Mouse (Mus musculus) bone marrow macrophage, adult 2 months (primary cell): ENCODE measurements around the gene Rbpj. TPM values are rescaled to one million over a fixed set of nuclear protein-coding genes. Genes with fewer than 3 reads are reported as not detected.

Source experiments
- H3K27ac ChIP-seq: 2 replicates; pipeline ENCODE4 v1.5.1; 2012; ENCODE audit warnings: low read depth, low read length; ENCODE audit not compliant: insufficient read depth
- H3K4me1 ChIP-seq: 2 replicates; pipeline ENCODE4 v1.6.1; 2012; ENCODE audit warnings: low read length; ENCODE audit not compliant: control insufficient read depth, insufficient read depth
- H3K4me3 ChIP-seq: 2 replicates; pipeline ENCODE4 v1.5.1; 2012; ENCODE audit warnings: mild to moderate bottlenecking, low read length, moderate library complexity; ENCODE audit not compliant: insufficient read depth
- CTCF ChIP-seq: IDR thresholded peaks from 2 replicates; pipeline ENCODE4 v1.5.1; 2012; ENCODE audit warnings: low read depth, mild to moderate bottlenecking, low read length, moderate library complexity
- POLR2A ChIP-seq: IDR thresholded peaks from 2 replicates; pipeline ENCODE4 v1.6.1; 2012; ENCODE audit warnings: mild to moderate bottlenecking, low read depth, low read length, borderline replicate concordance
- polyA plus RNA-seq: library from polyadenylated mRNA; stranded (reverse); fragments of >200 nt; gene quantifications from 2 replicates; pipeline ENCODE4 v1.2.4, GENCODE M21; 2012; ENCODE audit not compliant: missing spikeins, insufficient read depth, insufficient read length

Gene Rbpj
- polyA plus RNA-seq, 1 experiment, result 136 TPM

DNA sequence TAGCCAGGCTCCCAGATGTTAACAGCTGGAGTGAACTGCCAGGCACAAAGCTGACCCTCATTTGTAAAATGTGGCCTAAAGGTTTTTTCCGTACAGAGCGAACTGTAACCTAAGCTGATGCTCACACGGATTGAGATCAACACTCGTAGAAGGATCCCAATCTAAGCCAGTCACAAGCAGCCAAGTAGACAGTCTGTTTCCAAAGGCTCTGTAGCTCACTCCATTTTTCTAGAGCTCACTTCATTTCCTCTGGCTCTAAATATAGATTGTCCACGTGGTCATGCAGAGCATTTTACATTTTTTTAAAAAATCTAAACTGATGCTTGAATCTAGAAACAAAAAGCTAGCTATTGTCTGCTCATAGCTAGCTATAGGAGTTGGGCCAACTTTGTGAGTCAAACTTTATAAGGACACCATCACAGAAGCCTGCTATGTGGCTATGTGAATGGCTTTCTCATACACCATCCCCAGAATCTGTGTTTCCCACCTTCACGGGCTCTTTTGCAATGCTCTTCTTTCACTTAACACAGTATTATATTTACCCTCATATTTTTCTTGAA lies 19.2 kb downstream of the Rbpj start:
- peak overlapping the region; percentile 41 for H3K27ac ChIP-seq
- H3K4me1 ChIP-seq, result peaks cover 46% of the 10 kb centered on the region
- no peak for TF ChIP-seq CTCF
- TF ChIP-seq POLR2A, result no peak
- H3K4me3 ChIP-seq, result no peak overlapping the region

GRCm38 (mm10) chr5:53485934-53486475 lies 20.1 kb downstream of the Rbpj start:
- TF ChIP-seq POLR2A (no peak), CTCF (no peak)
- Histone ChIP-seq H3K27ac (no peak overlapping the region), H3K4me1 (peaks cover 44% of the 10 kb centered on the region)

GRCm38 (mm10) chr5:53486966-53487592 lies 21.1 kb downstream of the Rbpj start:
- H3K4me3 ChIP-seq, result no peak overlapping the region
- peaks cover 48% of the 10 kb centered on the region for H3K4me1 ChIP-seq
- H3K27ac ChIP-seq, result no peak overlapping the region
- no peak for TF ChIP-seq POLR2A
- no peak for TF ChIP-seq CTCF

More at GRCm38 (mm10) chr5:53485934-53486475, 20.1 kb downstream of the Rbpj start:
- no peak overlapping the region for H3K4me3 ChIP-seq

GRCm38 (mm10) chr5:53490697-53491099 lies 24.7 kb downstream of the Rbpj start:
- 0 out of 2 replicates have a peak overlapping the region, but pooled peaks have one; percentile 8 for H3K4me3 ChIP-seq
- TF ChIP-seq CTCF (no peak), POLR2A (no peak)
- H3K27ac ChIP-seq, result peak overlapping the region; percentile 91
- H3K4me1 ChIP-seq, result peaks cover 57% of the 10 kb centered on the region

DNA sequence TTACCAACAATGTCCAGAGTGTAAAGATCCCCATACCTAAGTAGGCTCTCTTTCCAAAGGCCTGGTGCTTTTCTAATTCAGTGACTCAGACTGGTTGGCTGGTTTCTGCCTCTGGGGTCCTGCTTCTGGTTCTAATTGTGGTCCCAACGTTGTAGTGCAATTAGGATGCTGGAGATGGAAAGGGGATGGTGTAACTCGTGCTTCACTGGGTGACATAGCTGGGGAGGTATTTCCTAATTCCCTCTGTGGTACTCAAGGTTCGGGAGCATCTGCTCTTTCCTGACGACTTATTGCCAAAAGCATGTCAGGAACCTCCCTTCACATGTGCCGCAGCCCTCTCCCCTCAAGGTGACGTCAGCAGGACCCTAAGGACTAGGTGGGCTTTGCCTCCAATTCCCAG lies 27.8 kb downstream of the Rbpj start:
- Histone ChIP-seq H3K4me3 (no peak overlapping the region), H3K4me1 (peaks cover 47% of the 10 kb centered on the region), H3K27ac (no peak overlapping the region)
- TF ChIP-seq POLR2A, result no peak

DNA sequence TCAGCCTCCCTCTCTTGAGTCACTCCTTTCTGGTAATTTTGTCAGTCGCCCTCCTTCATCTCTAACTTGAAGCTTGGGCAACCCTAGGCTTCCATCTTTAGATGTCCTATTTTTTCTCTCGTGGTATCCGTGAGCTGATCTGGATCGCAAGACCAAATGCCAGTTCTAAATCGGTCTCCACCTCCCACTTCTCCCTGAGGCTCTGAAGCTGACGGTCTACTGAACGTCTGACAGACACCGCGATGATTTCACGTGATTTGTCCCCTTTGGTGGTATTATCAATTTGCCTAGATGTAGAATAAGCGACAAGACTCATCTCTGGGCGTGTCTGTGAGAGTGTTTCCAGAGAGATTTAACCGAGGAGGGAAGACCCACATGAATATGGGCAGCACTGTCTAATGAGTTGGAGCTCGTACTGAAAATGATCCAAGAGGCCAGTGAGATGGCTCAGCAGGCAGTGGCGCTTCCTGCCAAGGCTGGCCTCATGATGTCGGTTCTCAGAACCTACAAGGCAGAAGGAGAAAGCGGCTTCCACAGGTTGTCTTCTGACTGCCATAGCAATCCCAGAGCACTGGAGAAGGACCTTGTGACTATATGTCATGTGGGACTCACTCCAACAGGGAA lies 28.7 kb downstream of the Rbpj start:
- H3K27ac ChIP-seq, result no peak overlapping the region
- TF ChIP-seq CTCF (no peak), POLR2A (no peak)
- H3K4me3 ChIP-seq, result no peak overlapping the region
- H3K4me1 ChIP-seq, result peaks cover 41% of the 10 kb centered on the region

- Histone ChIP-seq H3K4me3 (no peak overlapping the region), H3K27ac (no peak overlapping the region), H3K4me1 (peaks cover 25% of the 10 kb centered on the region)
- TF ChIP-seq POLR2A (no peak), CTCF (no peak)
Observed at GRCm38 (mm10) chr5:53496846-53497549, 31.0 kb downstream of the Rbpj start.

- H3K4me3 ChIP-seq, result no peak overlapping the region
- TF ChIP-seq CTCF (no peak), POLR2A (no peak)
- H3K27ac ChIP-seq, result no peak overlapping the region
- peaks cover 22% of the 10 kb centered on the region for H3K4me1 ChIP-seq
Observed at GRCm38 (mm10) chr5:53499571-53499970, 33.6 kb downstream of the Rbpj start.

- Histone ChIP-seq H3K4me1 (peaks cover 17% of the 10 kb centered on the region), H3K27ac (no peak overlapping the region), H3K4me3 (no peak overlapping the region)
- no peak for TF ChIP-seq POLR2A
- TF ChIP-seq CTCF, result no peak
Observed at GRCm38 (mm10) chr5:53500509-53501145, 34.7 kb downstream of the Rbpj start.
